Mouse (Mus musculus) myocyte (in vitro differentiated cells): ENCODE measurements around the gene Brat1. TPM values are rescaled to one million over a fixed set of nuclear protein-coding genes. Genes with fewer than 3 reads are reported as not detected.

Experiments
- H3K27me3 ChIP-seq: one replicate; pipeline ENCODE4 v1.6.1; 2011; ENCODE audit not compliant: control insufficient read depth, insufficient read depth, insufficient read length
- H3K36me3 ChIP-seq: one replicate; pipeline ENCODE4 v1.6.1; 2011; ENCODE audit not compliant: control insufficient read depth, insufficient read depth
- H3K4me2 ChIP-seq: one replicate; pipeline ENCODE4 v1.6.1; 2011; ENCODE audit warnings: low read depth, control low read depth
- H3K4me3 ChIP-seq: one replicate; pipeline ENCODE4 v1.5.1; 2011; ENCODE audit warnings: mild to moderate bottlenecking, control low read depth, moderate library complexity
- H3K79me2 ChIP-seq: one replicate; pipeline ENCODE4 v1.6.1; 2011; ENCODE audit not compliant: control insufficient read depth, insufficient read depth
- H3ac ChIP-seq: one replicate; pipeline ENCODE4 v1.6.1; 2011; ENCODE audit not compliant: control insufficient read depth, insufficient read length
- CEBPB ChIP-seq: IDR thresholded peaks from 2 replicates; pipeline ENCODE4 v1.6.1; 2011; ENCODE audit warnings: mild to moderate bottlenecking, moderate library complexity; ENCODE audit not compliant: poor library complexity, insufficient read depth, severe bottlenecking
- E2F4 ChIP-seq: IDR thresholded peaks from one replicate; pipeline ENCODE4 v1.6.1; 2011; ENCODE audit warnings: mild to moderate bottlenecking, control low read depth, moderate library complexity; ENCODE audit not compliant: insufficient read depth
- MAX ChIP-seq: IDR thresholded peaks from one replicate; pipeline ENCODE4 v1.6.1; 2011; ENCODE audit warnings: low read depth, mild to moderate bottlenecking, control low read depth
- MYOD1 ChIP-seq, 3 experiments: IDR thresholded peaks; one replicate each; pipeline ENCODE4 v1.6.1; 2011; ENCODE audit warnings: control low read depth in 2 of 3, low read depth in 2 of 3, mild to moderate bottlenecking in 2 of 3, moderate library complexity in 1 of 3; ENCODE audit not compliant: insufficient read length in 2 of 3, control insufficient read depth in 1 of 3
- MYOG ChIP-seq, 3 experiments: IDR thresholded peaks; one replicate each; pipeline ENCODE4 v1.6.1; 2011; ENCODE audit warnings: control low read depth in 2 of 3, low read depth in 2 of 3, mild to moderate bottlenecking in 2 of 3; ENCODE audit not compliant: insufficient read length in 2 of 3, control insufficient read depth in 1 of 3, insufficient read depth in 1 of 3
- POLR2A ChIP-seq: IDR thresholded peaks from one replicate; pipeline ENCODE4 v1.6.1; 2011; ENCODE audit warnings: low read depth, mild to moderate bottlenecking, control low read depth, moderate library complexity; ENCODE audit not compliant: insufficient read length
- POLR2AphosphoS2 ChIP-seq: IDR thresholded peaks from one replicate; pipeline ENCODE4 v1.6.1; 2011; ENCODE audit warnings: low read depth, control low read depth; ENCODE audit not compliant: insufficient read length
- REST ChIP-seq: IDR thresholded peaks from one replicate; pipeline ENCODE4 v1.6.1; 2011; ENCODE audit warnings: mild to moderate bottlenecking, control low read depth, moderate library complexity; ENCODE audit not compliant: insufficient read depth, insufficient read length
- SRF ChIP-seq: IDR thresholded peaks from one replicate; pipeline ENCODE4 v1.6.1; 2011; ENCODE audit warnings: low read depth; ENCODE audit not compliant: control insufficient read depth, insufficient read length
- TCF12 ChIP-seq: IDR thresholded peaks from one replicate; pipeline ENCODE4 v1.6.1; 2011; ENCODE audit warnings: mild to moderate bottlenecking, control low read depth; ENCODE audit not compliant: poor library complexity, insufficient read depth, severe bottlenecking
- TCF3 ChIP-seq: IDR thresholded peaks from one replicate; pipeline ENCODE4 v1.6.1; 2011; ENCODE audit warnings: low read depth, control low read depth; ENCODE audit not compliant: insufficient read length
- USF1 ChIP-seq: IDR thresholded peaks from one replicate; pipeline ENCODE4 v1.6.1; 2011; ENCODE audit warnings: low read depth, mild to moderate bottlenecking, control low read depth, moderate library complexity
- polyA plus RNA-seq: library from polyadenylated mRNA; unstranded; fragments of >200 nt; fragmentation: generic; extraction: Trizol; gene quantifications from one replicate; pipeline ENCODE4 v1.2.1, GENCODE M21; 2012; ENCODE audit warnings: missing spikeins

Gene Brat1
- polyA plus RNA-seq, 1 experiment = 14.2 TPM

- Histone ChIP-seq H3K79me2 (no peaks in the 10 kb centered on the region), H3K36me3 (no peaks in the 10 kb centered on the region), H3K4me2 (no peak within 1 kb of the TSS), H3K4me3 (no peak within 1 kb of the TSS), H3K27me3 (peaks cover 21% of the 10 kb centered on the region), H3ac (no peak within 1 kb of the TSS)
- no peak for TF ChIP-seq E2F4
- no peak for TF ChIP-seq REST
- TF ChIP-seq TCF12 = no peak
- no peak for TF ChIP-seq CEBPB
- TF ChIP-seq POLR2AphosphoS2 = no peak
- TF ChIP-seq TCF3 = no peak
- TF ChIP-seq USF1 = no peak
- no peak for TF ChIP-seq MAX
- no peak for TF ChIP-seq MYOD1 (IDR thresholded peaks at IDR 0.05; ENCODE audit: control insufficient read depth in 1 of 3, insufficient read length in 2 of 3, low read depth in 2 of 3)
- TF ChIP-seq MYOG (IDR thresholded peaks at IDR 0.05; ENCODE audit: control insufficient read depth in 1 of 3, insufficient read depth in 1 of 3, insufficient read length in 2 of 3, low read depth in 2 of 3) = no peak
- TF ChIP-seq SRF = no peak
- no peak for TF ChIP-seq POLR2A
These were observed 19.0 kb downstream of the Brat1 start, which contains the start of gene Amz1 for GRCm38 (mm10) chr5:140723822-140724221. Gene Amz1, plus strand, starts transcription at chr5:140724127.

GRCm38 (mm10) chr5:140726062-140726839 lies 21.4 kb downstream of the Brat1 start:
- TF ChIP-seq SRF (no peak), CEBPB (no peak), MAX (no peak), TCF3 (no peak), POLR2AphosphoS2 (no peak), E2F4 (no peak), REST (no peak)
- Histone ChIP-seq H3ac (no peak overlapping the region), H3K4me2 (no peak overlapping the region), H3K4me3 (no peak overlapping the region), H3K36me3 (no peaks in the 10 kb centered on the region), H3K27me3 (peaks cover 21% of the 10 kb centered on the region), H3K79me2 (no peaks in the 10 kb centered on the region)

- Histone ChIP-seq H3K79me2 (no peaks in the 10 kb centered on the region), H3K27me3 (peaks cover 21% of the 10 kb centered on the region), H3K36me3 (no peaks in the 10 kb centered on the region), H3ac (no peak overlapping the region), H3K4me3 (no peak overlapping the region), H3K4me2 (no peak overlapping the region)
- no peak for TF ChIP-seq REST
- no peak for TF ChIP-seq MYOD1 (IDR thresholded peaks at IDR 0.05; ENCODE audit: control insufficient read depth in 1 of 3, insufficient read length in 2 of 3, low read depth in 2 of 3)
- TF ChIP-seq TCF3 = no peak
- TF ChIP-seq USF1 = no peak
- no peak for TF ChIP-seq MAX
- no peak for TF ChIP-seq MYOG (IDR thresholded peaks at IDR 0.05; ENCODE audit: control insufficient read depth in 1 of 3, insufficient read depth in 1 of 3, insufficient read length in 2 of 3, low read depth in 2 of 3)
- TF ChIP-seq CEBPB = no peak
- no peak for TF ChIP-seq E2F4
- TF ChIP-seq POLR2A = no peak
- no peak for TF ChIP-seq POLR2AphosphoS2
- TF ChIP-seq SRF = no peak
- no peak for TF ChIP-seq TCF12
These were observed 22.3 kb downstream of the Brat1 start for GRCm38 (mm10) chr5:140726946-140727740.

- Histone ChIP-seq H3K79me2 (no peaks in the 10 kb centered on the region), H3K36me3 (no peaks in the 10 kb centered on the region), H3ac (no peak overlapping the region), H3K4me3 (no peak overlapping the region), H3K4me2 (no peak overlapping the region), H3K27me3 (peaks cover 8% of the 10 kb centered on the region)
- TF ChIP-seq USF1 = no peak
- TF ChIP-seq SRF = no peak
- TF ChIP-seq MYOG (IDR thresholded peaks at IDR 0.05; ENCODE audit: control insufficient read depth in 1 of 3, insufficient read depth in 1 of 3, insufficient read length in 2 of 3, low read depth in 2 of 3) = no peak
These were observed 26.4 kb downstream of the Brat1 start for GRCm38 (mm10) chr5:140731040-140731797.
